Mouse (Mus musculus) skeletal muscle tissue, adult 2 months (tissue): ENCODE measurements around the gene Dnah6.
A peak's percentile ranks its signal among the peaks of the same experiment; 100 is the strongest.

Experiments
- DNase-seq: peaks from one replicate; pipeline ENCODE4 v3.0.0-alpha.2; 2012; ENCODE audit warnings: low read depth, low spot score

The Dnah6 gene

GRCm38 (mm10) chr6:73228408-73228807 lies 7.0 kb upstream of the Dnah6 start:
- peak; percentile 82 for DNase-seq

- peak; percentile 58 for DNase-seq
Observed at GRCm38 (mm10) chr6:73227376-73228158, 6.1 kb upstream of the Dnah6 start.

GRCm38 (mm10) chr6:73222841-73223526 lies 1.5 kb upstream of the Dnah6 start:
- peak; percentile 82 for DNase-seq

- peak; percentile 10 for DNase-seq
Observed at GRCm38 (mm10) chr6:73221958-73222735, 696 bp upstream of the Dnah6 start.

- no peak for DNase-seq
Observed at GRCm38 (mm10) chr6:73211602-73212001, 9.8 kb downstream of the Dnah6 start.

- DNase-seq, result no peak
Observed at GRCm38 (mm10) chr6:73211036-73211435, 10.4 kb downstream of the Dnah6 start.

GRCm38 (mm10) chr6:73210445-73210972 lies 10.9 kb downstream of the Dnah6 start:
- peak; percentile 8 for DNase-seq

GRCm38 (mm10) chr6:73209598-73209997 lies 11.9 kb downstream of the Dnah6 start:
- DNase-seq, result no peak

GRCm38 (mm10) chr6:73204937-73205336 lies 16.5 kb downstream of the Dnah6 start:
- no peak for DNase-seq

GRCm38 (mm10) chr6:73203724-73204123 lies 17.7 kb downstream of the Dnah6 start:
- no peak for DNase-seq

- no peak for DNase-seq
Observed at GRCm38 (mm10) chr6:73195291-73195690, 26.2 kb downstream of the Dnah6 start.

GRCm38 (mm10) chr6:73190756-73191155 lies 30.7 kb downstream of the Dnah6 start:
- no peak for DNase-seq

- DNase-seq, result no peak
Observed at GRCm38 (mm10) chr6:73184276-73184675, 37.2 kb downstream of the Dnah6 start.

- DNase-seq, result no peak
Observed at GRCm38 (mm10) chr6:73182987-73183386, 38.5 kb downstream of the Dnah6 start.

- no peak for DNase-seq
Observed at GRCm38 (mm10) chr6:73182410-73182809, 39.0 kb downstream of the Dnah6 start.

- DNase-seq, result no peak
Observed at GRCm38 (mm10) chr6:73182006-73182405, 39.4 kb downstream of the Dnah6 start.

- DNase-seq, result no peak
Observed at GRCm38 (mm10) chr6:73175156-73175555, 46.3 kb downstream of the Dnah6 start.

- DNase-seq, result no peak
Observed at GRCm38 (mm10) chr6:73167230-73167629, 54.2 kb downstream of the Dnah6 start.

GRCm38 (mm10) chr6:73162958-73163357 lies 58.5 kb downstream of the Dnah6 start:
- no peak for DNase-seq

- DNase-seq, result no peak
Observed at GRCm38 (mm10) chr6:73161338-73161737, 60.1 kb downstream of the Dnah6 start.

GRCm38 (mm10) chr6:73155455-73155854 lies 66.0 kb downstream of the Dnah6 start:
- no peak for DNase-seq

GRCm38 (mm10) chr6:73153675-73154074 lies 67.8 kb downstream of the Dnah6 start:
- DNase-seq, result peak; percentile 65
